Mouse (Mus musculus): ENCODE measurements around the gene Cep295nl.

Gene Cep295nl

GRCm38 (mm10) chr11:118355205-118355604 lies 12.9 kb upstream of the Cep295nl start:
- peak; percentile 94 to 95 for DNase-seq (ENCODE audit: low spot score in 2 of 2)

GRCm38 (mm10) chr11:118354636-118355191 lies 12.4 kb upstream of the Cep295nl start:
- peak in 1 of 2 experiments; percentile 69 for DNase-seq (ENCODE audit: low spot score in 2 of 2)

- no peak for DNase-seq (ENCODE audit: low spot score in 2 of 2)
Observed at GRCm38 (mm10) chr11:118349494-118349893, 7.2 kb upstream of the Cep295nl start.

GRCm38 (mm10) chr11:118348877-118349276 lies 6.6 kb upstream of the Cep295nl start:
- DNase-seq (ENCODE audit: low spot score in 2 of 2), result peak in 1 of 2 experiments; percentile 55

- no peak for DNase-seq (ENCODE audit: low spot score in 2 of 2)
Observed at GRCm38 (mm10) chr11:118348419-118348818, 6.1 kb upstream of the Cep295nl start.

GRCm38 (mm10) chr11:118347911-118348310 lies 5.6 kb upstream of the Cep295nl start:
- no peak for DNase-seq (ENCODE audit: low spot score in 2 of 2)

- no peak for DNase-seq (ENCODE audit: low spot score in 2 of 2)
Observed at GRCm38 (mm10) chr11:118347391-118347790, 5.1 kb upstream of the Cep295nl start.

- DNase-seq (ENCODE audit: low spot score in 2 of 2), result no peak
Observed at GRCm38 (mm10) chr11:118346395-118347096, 4.2 kb upstream of the Cep295nl start.

GRCm38 (mm10) chr11:118345693-118346092 lies 3.4 kb upstream of the Cep295nl start:
- peak; percentile 83 for DNase-seq (ENCODE audit: low spot score in 2 of 2)

GRCm38 (mm10) chr11:118343629-118344028 lies 1.3 kb upstream of the Cep295nl start:
- no peak for DNase-seq (ENCODE audit: low spot score in 2 of 2)

- DNase-seq (ENCODE audit: low spot score in 2 of 2), result peak in 1 of 2 experiments; percentile 58
Observed at GRCm38 (mm10) chr11:118337491-118338168, 4.7 kb downstream of the Cep295nl start.

- DNase-seq (ENCODE audit: low spot score in 2 of 2), result no peak
Observed at GRCm38 (mm10) chr11:118333431-118333830, 8.9 kb downstream of the Cep295nl start.

- no peak for DNase-seq (ENCODE audit: low spot score in 2 of 2)
Observed at GRCm38 (mm10) chr11:118332376-118332775, 9.9 kb downstream of the Cep295nl start.

GRCm38 (mm10) chr11:118330777-118331176 lies 11.5 kb downstream of the Cep295nl start:
- no peak for DNase-seq (ENCODE audit: low spot score in 2 of 2)

- no peak for DNase-seq (ENCODE audit: low spot score in 2 of 2)
Observed at GRCm38 (mm10) chr11:118330361-118330760, 11.9 kb downstream of the Cep295nl start.

GRCm38 (mm10) chr11:118328947-118329346 lies 13.4 kb downstream of the Cep295nl start:
- no peak for DNase-seq (ENCODE audit: low spot score in 2 of 2)

GRCm38 (mm10) chr11:118328511-118328910 lies 13.8 kb downstream of the Cep295nl start:
- DNase-seq (ENCODE audit: low spot score in 2 of 2), result no peak

GRCm38 (mm10) chr11:118326991-118327971 lies 15.0 kb downstream of the Cep295nl start:
- DNase-seq (ENCODE audit: low spot score in 2 of 2), result peak; percentile 91 to 94

- DNase-seq (ENCODE audit: low spot score in 2 of 2), result no peak
Observed at GRCm38 (mm10) chr11:118326491-118326890, 15.8 kb downstream of the Cep295nl start.

GRCm38 (mm10) chr11:118324541-118324940 lies 17.8 kb downstream of the Cep295nl start:
- no peak for DNase-seq (ENCODE audit: low spot score in 2 of 2)

GRCm38 (mm10) chr11:118323974-118324373 lies 18.3 kb downstream of the Cep295nl start:
- no peak for DNase-seq (ENCODE audit: low spot score in 2 of 2)

- no peak for DNase-seq (ENCODE audit: low spot score in 2 of 2)
Observed at GRCm38 (mm10) chr11:118322647-118323046, 19.7 kb downstream of the Cep295nl start.

Measured in right cerebral cortex, postnatal 10 days (tissue).